Mouse (Mus musculus) hindbrain, postnatal 0 days (tissue): ENCODE data around the gene Sema3b. TPM values are rescaled to one million over a fixed set of nuclear protein-coding genes. Genes with fewer than 3 reads are reported as not detected.

Source experiments
- ATAC-seq: fragments of 200-750 bp; cut with Nextera tagmentation; 2 replicates; pipeline ENCODE4 v1.8.0; 2017; ENCODE audit warnings: mild to moderate bottlenecking, moderate TSS enrichment, moderate library complexity
- DNase-seq: peaks from one replicate; pipeline ENCODE4 v3.0.0-alpha.2; 2015; ENCODE audit warnings: low spot score
- H3K27ac ChIP-seq: fragments of 300-500 bp; sonication (generic); 2 replicates; pipeline ENCODE4 v1.5.1; 2014; ENCODE audit warnings: mild to moderate bottlenecking
- H3K27me3 ChIP-seq: fragments of 300-500 bp; sonication (generic); 2 replicates; pipeline ENCODE4 v1.6.1; 2014; ENCODE audit warnings: low read length, mixed read lengths; ENCODE audit not compliant: insufficient read depth
- H3K36me3 ChIP-seq: fragments of 300-500 bp; sonication (generic); 2 replicates; pipeline ENCODE4 v1.6.1; 2014; ENCODE audit warnings: low read length, mixed read lengths; ENCODE audit not compliant: insufficient read depth
- H3K4me1 ChIP-seq: fragments of 300-500 bp; sonication (generic); 2 replicates; pipeline ENCODE4 v1.6.1; 2014; ENCODE audit warnings: antibody characterized with exemption, low read length, mixed read lengths; ENCODE audit not compliant: insufficient read depth
- H3K4me2 ChIP-seq: fragments of 300-500 bp; sonication (generic); 2 replicates; pipeline ENCODE4 v1.6.1; 2014; ENCODE audit warnings: low read depth, mild to moderate bottlenecking, low read length, moderate library complexity, mixed read lengths
- H3K4me3 ChIP-seq: fragments of 300-500 bp; sonication (generic); 2 replicates; pipeline ENCODE4 v1.5.1; 2014; ENCODE audit warnings: low read length
- H3K9ac ChIP-seq: fragments of 300-500 bp; sonication (generic); replicated peaks from 2 replicates; pipeline ENCODE4 v1.6.1; 2014; ENCODE audit warnings: mild to moderate bottlenecking, low read length, moderate library complexity, mixed read lengths
- H3K9me3 ChIP-seq: fragments of 300-500 bp; sonication (generic); 2 replicates; pipeline ENCODE4 v1.6.1; 2016; ENCODE audit warnings: low read length, mixed read lengths
- CTCF ChIP-seq: IDR thresholded peaks from 2 replicates; pipeline ENCODE4 v1.5.1; 2016; ENCODE audit warnings: antibody characterized with exemption, control low read depth, low read depth
- WGBS: fragments of 180-500 bp; shearing (Covaris S2); extraction: QIAGEN DNeasy Blood & Tissue Kit; methylation state at CpG from one replicate; pipeline ENCODE4 v1.1.7; 2014; 5-methylcytosine and 5-hydroxymethylcytosine counted together
- polyA plus RNA-seq: library from polyadenylated mRNA; unstranded; fragments of >200 nt; fragmentation: Nextera tagmentation; extraction: Ambion mirVana; gene quantifications from 2 replicates; pipeline ENCODE4 v1.2.1, GENCODE M21; 2015
- total RNA-seq: library from RNA; depleted of rRNA; stranded (reverse); fragments of >200 nt; gene quantifications from 2 replicates; pipeline ENCODE4 v1.2.3, GENCODE M21; 2014

The Sema3b gene
- total and polyA plus RNA-seq, 2 experiments from 2014 or later: 8.3 to 11.2 TPM

DNA sequence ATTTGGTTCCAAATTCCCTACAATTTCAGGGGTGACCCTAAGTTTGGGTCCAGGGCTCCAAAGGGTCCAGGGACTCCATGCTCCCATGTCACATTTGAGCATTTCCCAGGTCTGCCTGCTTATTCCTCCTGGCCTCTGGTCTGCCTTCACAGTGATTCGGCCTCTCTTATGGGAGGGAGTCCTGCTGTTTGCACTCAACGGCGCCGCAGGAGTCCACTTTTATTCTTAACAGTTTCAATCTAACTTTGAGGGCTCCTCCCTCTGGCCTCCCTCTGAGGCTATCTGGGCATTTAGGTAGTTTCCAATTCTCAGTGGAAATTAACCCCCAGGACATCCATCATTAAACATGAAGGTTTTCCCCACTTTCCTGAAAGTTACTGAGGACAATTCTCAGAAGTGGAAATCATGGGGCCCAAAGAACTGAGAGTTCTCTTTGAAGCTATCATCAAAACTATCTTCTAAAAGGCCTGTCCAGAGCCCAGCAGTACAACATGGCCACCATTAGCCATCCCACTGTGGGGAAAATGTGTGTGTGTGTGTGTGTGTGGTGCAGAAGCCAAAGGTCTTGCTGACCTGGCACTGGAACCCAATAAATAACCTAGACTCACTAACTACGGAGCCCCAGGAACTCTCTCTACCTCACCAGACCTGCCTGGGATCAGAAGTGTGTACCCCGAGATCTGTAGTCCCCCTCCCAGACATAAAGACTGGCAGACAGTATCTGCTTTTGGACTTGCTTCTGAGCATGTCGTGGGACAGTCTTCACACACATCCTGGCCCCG, 14.6 kb downstream of the Sema3b start:
- Histone ChIP-seq H3K9ac (no peak overlapping the region), H3K4me3 (no peak overlapping the region), H3K36me3 (peaks cover 26% of the 10 kb centered on the region), H3K9me3 (no peaks in the 10 kb centered on the region), H3K4me2 (no peak overlapping the region), H3K27me3 (no peaks in the 10 kb centered on the region), H3K27ac (no peak overlapping the region), H3K4me1 (no peaks in the 10 kb centered on the region)
- TF ChIP-seq CTCF: no peak
- ATAC-seq (no peak), DNase-seq (no peak)
- WGBS: 69% methylated on average over 8 of the region's 8 CpGs

DNA sequence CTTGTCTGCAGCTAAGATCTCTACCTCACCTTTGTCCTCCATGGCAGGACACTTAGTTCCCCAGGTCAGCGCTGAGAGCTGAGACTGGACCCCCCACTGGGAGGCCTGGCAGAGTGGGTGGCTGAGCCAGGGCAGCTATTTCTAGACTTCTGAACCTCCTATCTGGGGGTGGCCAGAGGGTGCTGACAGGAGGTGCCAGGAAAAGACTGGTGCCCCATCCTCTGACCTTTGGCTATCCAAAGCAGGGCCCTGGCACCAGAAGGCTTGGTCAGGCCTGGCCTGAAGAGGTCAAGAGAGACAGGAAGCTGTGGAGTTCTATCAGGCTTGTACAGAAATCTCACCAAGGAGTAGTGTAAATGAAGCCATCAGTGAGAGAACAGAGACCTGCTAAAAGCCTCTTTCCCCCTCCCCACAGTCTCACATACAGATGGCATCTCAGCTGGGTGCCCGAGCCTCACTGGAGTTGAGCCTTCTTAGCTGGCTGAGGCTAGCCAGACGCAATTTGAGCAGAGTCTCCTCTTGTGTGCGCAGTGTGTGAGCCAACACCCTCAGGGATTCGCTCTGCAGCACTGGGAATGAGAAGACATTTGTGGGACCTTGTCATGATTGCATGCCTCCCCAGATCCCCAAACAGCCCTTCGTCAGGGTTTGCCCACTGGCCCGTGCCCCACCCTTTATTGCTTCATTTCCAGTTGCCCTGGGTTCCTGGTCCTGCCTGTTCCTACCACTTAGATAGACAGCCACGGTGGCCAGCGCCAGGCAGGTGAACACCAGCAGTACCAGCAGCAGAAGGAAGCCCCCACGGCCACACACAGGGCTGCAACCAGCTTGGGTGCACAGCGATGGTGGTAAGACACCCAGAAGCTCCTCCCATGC, 15.7 kb downstream of the Sema3b start:
- H3K36me3 ChIP-seq: peaks cover 26% of the 10 kb centered on the region
- ATAC-seq (peak; percentile 50), DNase-seq (peak; percentile 68)
- H3K27ac ChIP-seq: no peak overlapping the region
- TF ChIP-seq CTCF: no peak
- H3K9me3 ChIP-seq: no peaks in the 10 kb centered on the region
- no peak overlapping the region for H3K4me3 ChIP-seq
- no peaks in the 10 kb centered on the region for H3K27me3 ChIP-seq
- no peak overlapping the region for H3K4me2 ChIP-seq
- peaks cover 2% of the 10 kb centered on the region; the same call in 1 of the 2 replicates for H3K4me1 ChIP-seq
- 63% methylated on average over 11 of the region's 11 CpGs for WGBS
- H3K9ac ChIP-seq: no peak overlapping the region

DNA sequence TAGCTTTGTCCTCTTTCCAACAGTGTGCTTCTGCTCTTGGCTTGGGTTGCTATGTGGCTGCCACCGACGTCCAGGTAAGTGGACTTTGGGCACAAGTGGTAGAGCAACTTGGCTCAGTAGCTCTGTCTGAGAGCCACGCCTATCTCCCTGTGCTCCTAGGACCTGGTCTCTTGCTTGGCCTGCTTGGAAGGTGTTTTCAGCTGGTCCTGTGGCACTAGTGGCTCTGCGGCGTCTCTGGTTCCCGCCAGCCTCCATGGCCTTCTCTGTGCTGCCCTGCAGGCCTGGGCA, 18.3 kb downstream of the Sema3b start:
- no peak overlapping the region for H3K27ac ChIP-seq
- no peak overlapping the region for H3K4me2 ChIP-seq
- peaks cover 26% of the 10 kb centered on the region for H3K36me3 ChIP-seq
- no peak for TF ChIP-seq CTCF
- H3K9me3 ChIP-seq: no peaks in the 10 kb centered on the region
- DNase-seq (no peak), ATAC-seq (no peak)
- peaks cover 9% of the 10 kb centered on the region; the same call in 1 of the 2 replicates for H3K4me1 ChIP-seq
- H3K27me3 ChIP-seq: no peaks in the 10 kb centered on the region
- H3K4me3 ChIP-seq: no peak overlapping the region
- WGBS: 98% methylated on average over 6 of the region's 6 CpGs
- H3K9ac ChIP-seq: no peak overlapping the region

DNA sequence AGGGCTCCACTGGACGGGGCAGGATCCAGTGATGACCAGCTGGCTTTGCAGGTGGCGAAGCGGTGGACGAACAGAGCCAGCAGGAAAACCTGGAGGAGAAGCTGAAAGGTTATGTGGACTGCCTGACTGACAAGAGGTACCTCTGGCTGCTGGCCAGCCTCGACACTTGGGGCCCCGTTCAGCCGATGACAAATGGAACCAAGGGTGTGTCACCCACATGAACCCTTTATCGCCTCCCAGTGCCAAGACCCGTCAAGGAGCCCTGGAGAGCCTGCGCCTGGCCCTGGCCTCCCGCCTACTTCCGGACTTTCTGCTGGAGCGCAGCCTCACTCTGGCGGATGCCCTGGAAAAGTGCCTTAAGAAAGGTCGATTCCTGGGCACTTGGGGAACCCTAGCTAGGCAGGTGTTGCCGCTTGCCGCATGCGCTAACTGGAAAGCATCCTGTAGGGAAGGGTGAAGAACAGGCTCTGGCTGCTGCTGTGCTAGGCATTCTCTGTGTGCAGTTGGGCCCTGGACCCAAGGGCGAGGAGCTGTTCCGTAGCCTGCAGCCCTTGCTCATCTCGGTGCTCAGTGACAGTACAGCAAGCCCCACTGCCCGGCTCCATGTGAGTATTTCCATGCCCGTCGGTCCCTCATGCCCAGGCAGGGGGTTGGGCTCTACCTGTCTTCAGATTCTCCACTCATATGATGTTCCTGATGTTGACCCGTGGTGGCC, 18.8 kb downstream of the Sema3b start:
- 88% methylated on average over 25 of the region's 25 CpGs for WGBS
- Histone ChIP-seq H3K27me3 (no peaks in the 10 kb centered on the region), H3K4me1 (peaks cover 9% of the 10 kb centered on the region; the same call in 1 of the 2 replicates), H3K9me3 (no peaks in the 10 kb centered on the region), H3K4me2 (no peak overlapping the region), H3K27ac (no peak overlapping the region), H3K36me3 (peaks cover 26% of the 10 kb centered on the region), H3K4me3 (no peak overlapping the region), H3K9ac (no peak overlapping the region)
- DNase-seq (no peak), ATAC-seq (no peak)
- TF ChIP-seq CTCF: no peak

DNA sequence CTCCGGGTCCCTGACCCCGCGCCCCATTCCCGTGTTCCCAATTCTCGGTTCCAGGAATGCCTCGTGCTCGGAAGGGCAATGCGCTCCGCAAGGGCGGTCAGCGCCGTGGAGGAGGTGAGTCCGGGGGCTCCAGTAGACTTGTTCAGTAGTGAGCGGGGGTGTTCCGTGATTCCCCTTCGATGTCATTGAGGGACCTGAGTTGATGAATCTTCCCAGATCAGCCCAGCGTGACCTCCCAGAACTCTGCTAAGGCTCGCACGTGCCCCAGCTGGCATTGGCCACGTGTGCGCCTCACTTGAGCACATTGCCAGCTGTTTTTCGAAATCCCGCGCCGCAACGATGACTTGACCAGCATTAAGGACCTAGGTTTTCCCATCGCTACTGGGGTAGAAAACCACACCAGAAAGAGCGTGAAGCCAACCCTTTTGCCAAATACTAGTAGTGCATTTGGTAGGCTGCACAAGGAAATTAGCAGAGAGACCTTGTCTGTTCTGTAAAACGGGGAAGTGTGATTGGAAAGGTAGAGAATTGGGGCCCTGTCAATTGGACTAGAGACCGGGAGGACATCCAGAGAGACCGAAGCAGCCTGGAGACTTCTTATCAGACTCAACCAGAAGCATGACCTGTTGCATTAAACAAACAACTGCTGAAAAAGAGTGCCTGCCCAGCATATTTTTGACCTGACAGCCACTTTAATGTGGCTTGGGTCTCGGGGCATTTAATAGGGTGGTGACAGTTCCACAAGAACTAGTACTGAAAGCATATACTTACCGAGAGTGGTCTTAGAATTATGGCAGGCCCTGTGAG, 21.0 kb downstream of the Sema3b start:
- Histone ChIP-seq H3K4me1 (peaks cover 9% of the 10 kb centered on the region; the same call in 1 of the 2 replicates), H3K27ac (no peak overlapping the region; the same call in 1 of the 2 replicates), H3K9ac (peak overlapping the region; percentile 49), H3K36me3 (peaks cover 25% of the 10 kb centered on the region), H3K4me3 (peak overlapping the region; percentile 64), H3K9me3 (no peaks in the 10 kb centered on the region), H3K27me3 (no peaks in the 10 kb centered on the region), H3K4me2 (peak overlapping the region; percentile 91)
- TF ChIP-seq CTCF: no peak
- 6% methylated on average over 33 of the region's 33 CpGs for WGBS
- no peak for ATAC-seq
- peak; percentile 63 for DNase-seq
